Mouse (Mus musculus) liver, adult 2 months (tissue): ENCODE measurements around the gene Lhpp.

Source experiments
- CTCF ChIP-seq: fragments of 200-500 bp; IDR thresholded peaks from 2 replicates; pipeline ENCODE4 v1.5.1; 2011; ENCODE audit warnings: low read depth, low read length, control low read depth
- POLR2A ChIP-seq: fragments of 200-500 bp; IDR thresholded peaks from 2 replicates; pipeline ENCODE4 v1.6.1; 2011; ENCODE audit warnings: low read length, control low read depth; ENCODE audit not compliant: insufficient read depth; ENCODE audit errors: extremely low read depth

- TF ChIP-seq CTCF, result no peak
- no peak for TF ChIP-seq POLR2A
Measured at GRCm38 (mm10) chr7:132646514-132646913, 36.1 kb downstream of the Lhpp start.
